Mouse (Mus musculus): Measurements from ENCODE around the gene Hdac7.

Gene Hdac7

GRCm38 (mm10) chr15:97813452-97814204 is 30.7 kb downstream of the Hdac7 start:
- peak; percentile 88 to 94 for DNase-seq

DNA sequence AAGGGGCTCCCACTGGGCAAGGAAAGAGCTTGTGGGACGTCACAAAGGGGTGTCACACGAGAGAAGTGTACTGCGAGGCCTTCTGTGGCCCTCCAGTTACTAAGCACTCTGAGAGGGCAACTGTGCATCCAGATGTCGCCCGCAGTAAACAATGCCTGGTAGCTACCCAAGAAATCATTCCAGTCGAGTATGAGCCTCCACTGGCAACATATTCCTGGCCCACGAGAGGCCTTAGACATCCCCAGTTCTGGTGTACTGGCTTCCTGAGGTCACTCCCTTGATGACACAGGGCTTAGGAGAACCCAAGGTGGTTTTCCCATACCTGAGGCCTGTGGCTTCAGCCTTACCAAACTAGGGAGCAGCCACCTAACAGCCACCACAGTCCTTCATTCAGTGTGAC is 31.4 kb downstream of the Hdac7 start:
- peak in 1 of 2 experiments; percentile 47 for DNase-seq

DNA sequence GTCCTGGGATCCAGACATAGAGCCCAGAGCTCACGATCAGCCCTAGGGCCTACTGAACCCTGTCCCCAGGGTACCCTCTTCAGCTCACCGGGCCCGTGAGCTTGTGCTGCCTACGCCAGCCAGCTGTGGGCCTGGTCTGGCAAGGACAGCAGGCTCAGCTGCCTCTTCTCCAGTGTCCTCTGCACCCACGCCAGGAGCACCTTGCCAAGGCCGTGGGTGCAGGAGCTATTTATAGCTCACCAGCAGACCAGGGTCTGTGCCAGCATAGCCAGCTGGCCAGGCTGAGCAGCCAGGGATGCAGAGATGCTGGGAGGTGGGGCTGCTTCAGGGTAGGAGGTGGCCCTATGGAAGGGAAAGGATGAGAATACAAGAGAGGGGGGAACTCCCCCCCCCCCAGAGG is 32.2 kb downstream of the Hdac7 start:
- peak; percentile 96 to 97 for DNase-seq

- DNase-seq: peak in 1 of 2 experiments; percentile 30
These were observed 33.0 kb downstream of the Hdac7 start for GRCm38 (mm10) chr15:97811307-97811706.

- no peak for DNase-seq
These were observed 33.9 kb downstream of the Hdac7 start for GRCm38 (mm10) chr15:97810399-97810798.

DNA sequence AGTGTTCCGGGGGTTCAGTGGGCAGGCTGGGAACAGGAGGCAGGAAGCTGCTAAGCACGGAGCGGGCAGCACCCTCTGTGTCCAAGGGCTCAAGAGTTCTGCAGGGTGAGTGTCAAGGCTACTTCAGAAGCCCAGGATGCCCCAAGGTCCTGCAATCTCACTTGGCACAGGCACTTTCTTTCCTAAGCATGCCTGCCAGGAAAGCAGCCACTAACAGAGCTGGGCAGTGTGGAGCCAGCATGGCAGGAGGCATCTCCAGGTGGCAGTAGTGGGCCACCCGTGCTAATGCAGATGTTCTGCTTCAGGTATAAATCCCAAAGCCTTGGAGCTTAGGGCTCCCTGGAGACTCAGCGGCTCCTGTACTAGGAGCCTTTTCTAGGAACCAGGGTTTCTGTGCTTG is 34.4 kb downstream of the Hdac7 start:
- DNase-seq: no peak

DNA sequence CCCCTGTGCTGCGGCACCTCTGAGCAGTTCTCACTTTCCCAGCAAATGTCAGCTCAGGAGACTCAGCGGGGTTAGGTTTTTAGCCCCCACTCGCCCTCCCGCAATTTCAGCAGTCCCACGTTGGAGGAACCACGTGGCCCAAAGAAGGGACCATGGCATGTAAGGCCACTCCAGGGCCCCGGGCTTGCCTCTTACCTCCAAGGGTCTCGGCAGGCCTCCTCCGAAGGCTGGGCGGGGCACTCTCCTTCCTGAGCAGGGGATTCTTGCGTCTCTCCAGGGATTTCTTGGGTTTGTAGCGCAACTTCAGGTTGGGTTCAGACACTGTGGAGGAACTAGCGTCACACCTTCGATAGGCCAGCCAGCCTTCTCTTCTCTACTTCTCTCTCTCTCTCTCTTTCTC is 35.1 kb downstream of the Hdac7 start:
- no peak for DNase-seq

DNA sequence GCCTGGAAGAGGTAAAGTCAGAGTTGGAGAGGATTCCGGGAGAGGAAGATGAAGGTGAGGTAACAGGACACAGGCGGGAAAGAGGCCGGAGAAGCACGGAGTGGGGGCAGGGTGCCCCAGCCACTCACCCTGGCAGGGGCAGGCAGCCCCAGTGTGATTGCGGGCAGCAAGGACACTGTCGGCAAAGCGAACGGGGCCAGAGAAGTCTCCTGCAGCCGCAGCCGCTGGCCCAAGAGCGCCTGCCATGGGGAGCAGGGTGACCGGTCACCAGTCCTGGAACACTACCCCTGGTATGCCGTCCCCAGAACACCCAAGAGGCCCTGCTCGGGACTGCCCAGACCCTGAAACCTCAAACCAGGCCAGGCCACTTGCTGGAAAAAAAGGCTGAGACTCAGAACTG is 35.8 kb downstream of the Hdac7 start:
- no peak for DNase-seq

DNA sequence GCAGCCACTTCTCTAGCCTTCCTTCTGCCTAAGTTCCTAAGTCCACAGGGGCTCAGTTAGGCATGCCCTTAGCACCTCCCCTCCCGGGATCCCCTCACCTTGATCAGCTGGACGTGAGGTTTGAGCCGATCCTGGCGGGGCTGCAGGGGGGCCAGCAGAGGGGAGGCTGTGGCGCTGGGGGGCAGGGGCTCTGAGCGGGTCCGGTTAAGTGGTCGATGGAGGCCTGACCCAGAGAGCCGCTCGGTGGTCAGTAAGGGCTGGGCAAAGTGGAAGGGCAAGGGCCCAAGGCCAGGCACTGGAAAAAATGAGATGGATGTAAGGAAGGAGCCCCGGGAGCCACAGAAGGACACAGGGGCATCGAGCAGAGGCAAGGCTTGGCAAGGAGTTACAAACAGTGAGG is 36.4 kb downstream of the Hdac7 start:
- no peak for DNase-seq

GRCm38 (mm10) chr15:97802575-97802974 is 41.7 kb downstream of the Hdac7 start:
- DNase-seq: peak; percentile 79 to 82

- peak; percentile 76 to 82 for DNase-seq
These were observed 42.5 kb downstream of the Hdac7 start for GRCm38 (mm10) chr15:97801811-97802210.

DNA sequence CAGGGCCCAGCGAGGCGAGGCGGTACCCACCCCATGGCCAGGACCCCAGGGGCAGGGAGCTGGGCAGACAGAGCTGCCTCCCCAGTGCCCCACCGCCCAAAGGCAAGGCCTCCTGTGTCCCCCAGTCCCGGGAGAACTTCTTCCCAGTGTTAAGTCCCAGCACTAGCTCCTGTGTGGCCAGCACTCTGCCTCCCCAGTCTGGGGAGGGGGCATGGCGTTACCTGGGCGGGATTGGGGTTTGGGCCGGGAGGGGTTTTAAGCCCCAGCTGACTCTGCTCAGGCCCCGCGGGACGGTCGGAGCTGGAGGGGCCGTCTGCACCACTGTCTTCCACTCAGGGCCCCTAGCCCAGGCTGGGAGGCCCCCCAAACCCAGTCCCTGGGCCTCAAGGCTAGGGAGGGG is 43.4 kb downstream of the Hdac7 start:
- no peak for DNase-seq

DNA sequence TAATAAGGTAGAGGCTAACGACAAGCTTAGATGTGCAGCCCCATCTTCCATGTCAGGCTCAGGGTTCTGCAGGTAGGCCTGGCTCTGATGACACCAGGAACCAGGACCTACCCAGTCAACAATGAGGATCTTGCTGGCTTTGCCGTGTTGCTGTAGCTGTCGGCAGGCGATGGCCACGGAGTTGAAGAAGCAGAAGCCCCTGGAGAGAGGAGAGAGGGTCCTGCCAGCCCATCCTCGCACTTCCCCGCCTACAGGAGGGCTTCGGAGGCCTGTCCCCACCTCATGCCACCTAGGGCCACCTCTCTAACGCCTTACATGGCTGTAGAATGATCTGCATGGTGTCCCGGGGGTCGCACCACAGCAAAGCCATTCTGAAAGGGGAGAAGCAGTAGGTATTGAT is 44.9 kb downstream of the Hdac7 start:
- DNase-seq: no peak

GRCm38 (mm10) chr15:97798134-97798533 is 46.2 kb downstream of the Hdac7 start:
- no peak for DNase-seq

GRCm38 (mm10) chr15:97796674-97797310 is 47.5 kb downstream of the Hdac7 start:
- DNase-seq: no peak

GRCm38 (mm10) chr15:97795559-97796235 is 48.6 kb downstream of the Hdac7 start:
- no peak for DNase-seq

DNA sequence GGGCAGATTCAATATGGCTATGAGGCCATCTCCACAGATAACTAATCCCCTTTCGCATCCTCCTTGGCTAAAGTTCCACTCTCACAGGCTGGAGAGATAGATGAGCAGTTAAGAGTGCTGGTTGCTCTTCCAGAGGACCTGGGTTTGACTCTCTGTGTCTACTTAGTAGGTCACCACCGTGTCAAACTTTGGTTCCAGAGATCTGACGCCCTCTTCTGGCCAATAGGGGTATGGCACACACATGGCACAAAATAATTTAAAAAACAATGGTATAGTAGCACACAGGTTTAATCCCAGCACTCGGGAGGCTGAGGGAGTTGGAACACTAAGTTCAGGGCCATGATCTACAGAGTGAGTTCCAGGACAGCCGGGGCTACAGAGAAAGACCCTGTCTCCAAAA is 50.0 kb downstream of the Hdac7 start:
- DNase-seq: no peak

DNA sequence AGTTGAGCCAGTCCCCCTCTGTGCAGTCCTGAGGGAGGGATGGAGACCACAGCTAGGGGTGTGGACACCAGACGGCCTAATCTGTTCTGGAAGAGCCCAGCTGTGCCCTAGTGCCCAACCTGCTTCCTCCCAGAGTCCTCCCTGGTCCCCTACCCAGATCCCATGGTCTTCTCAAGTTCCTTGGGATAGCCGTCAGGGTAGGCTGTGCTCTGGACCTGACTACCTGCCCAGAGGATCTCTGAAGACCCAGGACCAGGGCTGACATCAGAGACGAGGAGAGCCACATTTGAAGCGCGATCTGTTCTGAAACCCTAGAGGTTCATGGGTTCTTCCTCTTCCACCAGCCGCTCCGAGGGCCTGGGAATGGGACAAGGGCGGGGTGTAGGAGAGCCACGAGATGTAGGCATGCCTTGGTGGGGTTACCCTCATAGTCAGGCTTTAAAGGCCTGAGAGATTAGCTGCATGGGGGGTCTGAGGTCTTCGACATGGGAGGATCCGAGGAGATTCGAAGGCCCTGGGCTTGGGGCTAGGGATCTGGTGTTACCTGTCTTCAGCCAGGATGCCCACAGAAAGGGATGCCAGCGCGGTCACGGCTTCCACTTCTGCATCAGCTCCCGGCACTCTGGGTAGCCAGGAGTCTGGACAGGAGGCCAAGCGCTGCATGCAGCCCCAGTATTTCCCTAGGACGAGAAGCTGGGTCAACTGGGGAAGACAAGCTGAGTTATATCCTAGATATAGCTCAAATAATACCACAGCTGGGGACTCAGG is 50.7 kb downstream of the Hdac7 start:
- no peak for DNase-seq

- no peak for DNase-seq
These were observed 53.1 kb downstream of the Hdac7 start for GRCm38 (mm10) chr15:97791126-97791700.

- peak; percentile 84 to 88 for DNase-seq
These were observed 54.4 kb downstream of the Hdac7 start for GRCm38 (mm10) chr15:97789761-97790505.

DNA sequence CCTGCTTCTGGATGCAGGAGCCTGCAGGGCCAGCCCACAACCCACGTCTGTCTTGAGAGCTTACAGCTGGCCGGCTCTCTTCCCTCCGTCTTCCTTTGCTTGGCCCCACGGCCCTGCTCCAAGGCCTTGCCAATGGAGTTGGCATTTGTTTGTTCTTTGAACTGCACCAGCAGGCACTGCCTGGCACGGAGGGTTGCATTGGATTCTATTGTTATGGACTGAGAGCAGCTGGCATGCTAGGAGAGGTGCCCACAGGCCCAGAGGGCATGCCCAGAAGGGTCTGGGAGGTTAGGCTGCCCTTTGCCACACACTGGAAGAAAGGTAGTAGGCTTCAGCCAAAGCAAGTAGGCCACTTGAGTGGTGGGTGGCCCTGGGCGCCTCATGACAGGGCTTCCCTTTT is 55.5 kb downstream of the Hdac7 start:
- peak; percentile 85 to 90 for DNase-seq
